Mouse (Mus musculus) regulatory T cell (primary cell): ENCODE data around the gene Ptbp3.

Experiments used
- in situ Hi-C: fragments of 300-600 bp; cut with MboI, MseI; formaldehyde crosslinking; loops from one replicate; pipeline ENCODE4 v1.15.1; 2025; ENCODE audit warnings: high pct_unique_total_duplicates

Ptbp3 gene

GRCm38 (mm10) chr4:59506704-59507103 lies 42.5 kb downstream of the Ptbp3 start:
- in situ Hi-C loops, result loop anchor here (5.0 kb wide), 1 partner anchor 66 kb away; no protein-coding TSS in a partner anchor

GRCm38 (mm10) chr4:59505481-59505880 lies 43.7 kb downstream of the Ptbp3 start:
- in situ Hi-C loops, result loop anchor here (5.0 kb wide), 1 partner anchor 67 kb away; no protein-coding TSS in a partner anchor

GRCm38 (mm10) chr4:59491097-59491496 lies 58.1 kb downstream of the Ptbp3 start:
- in situ Hi-C loops, result no loop called here

GRCm38 (mm10) chr4:59471306-59471705 lies 77.9 kb downstream of the Ptbp3 start:
- in situ Hi-C loops, result no loop called here

GRCm38 (mm10) chr4:59465449-59465848 lies 83.7 kb downstream of the Ptbp3 start:
- in situ Hi-C loops, result no loop called here

- in situ Hi-C loops, result no loop called here
Measured at GRCm38 (mm10) chr4:59464661-59465060, 84.5 kb downstream of the Ptbp3 start.

- in situ Hi-C loops, result no loop called here
Measured at GRCm38 (mm10) chr4:59462494-59462893, 86.7 kb downstream of the Ptbp3 start.

GRCm38 (mm10) chr4:59461116-59461727 lies 87.9 kb downstream of the Ptbp3 start:
- in situ Hi-C loops, result no loop called here

GRCm38 (mm10) chr4:59459216-59459955 lies 89.8 kb downstream of the Ptbp3 start:
- in situ Hi-C loops, result no loop called here

GRCm38 (mm10) chr4:59457941-59458340 lies 91.2 kb downstream of the Ptbp3 start:
- in situ Hi-C loops, result no loop called here

- in situ Hi-C loops, result no loop called here
Measured at GRCm38 (mm10) chr4:59457091-59457490, 92.1 kb downstream of the Ptbp3 start.

GRCm38 (mm10) chr4:59455465-59455864 lies 93.7 kb downstream of the Ptbp3 start:
- in situ Hi-C loops, result no loop called here

- in situ Hi-C loops, result loop anchor here (5.0 kb wide), 1 partner anchor 92 kb away; no protein-coding TSS in a partner anchor
Measured at GRCm38 (mm10) chr4:59454046-59454445, 95.1 kb downstream of the Ptbp3 start.

GRCm38 (mm10) chr4:59452503-59452933 lies 96.6 kb downstream of the Ptbp3 start:
- in situ Hi-C loops, result loop anchor here (5.0 kb wide), 1 partner anchor 90 kb away; no protein-coding TSS in a partner anchor

- in situ Hi-C loops, result loop anchor here (5.0 kb wide), 1 partner anchor 89 kb away; no protein-coding TSS in a partner anchor
Measured at GRCm38 (mm10) chr4:59450906-59451305, 98.3 kb downstream of the Ptbp3 start.

GRCm38 (mm10) chr4:59450234-59450854 lies 98.8 kb downstream of the Ptbp3 start:
- in situ Hi-C loops, result loop anchor here (5.0 kb wide), 1 partner anchor 88 kb away; no protein-coding TSS in a partner anchor

GRCm38 (mm10) chr4:59447296-59447695 lies 101.9 kb downstream of the Ptbp3 start:
- in situ Hi-C loops, result no loop called here

- in situ Hi-C loops, result no loop called here
Measured at GRCm38 (mm10) chr4:59445516-59445915, 103.6 kb downstream of the Ptbp3 start.

- in situ Hi-C loops, result no loop called here
Measured at GRCm38 (mm10) chr4:59444994-59445393, 104.2 kb downstream of the Ptbp3 start.

GRCm38 (mm10) chr4:59444085-59444484 lies 105.1 kb downstream of the Ptbp3 start:
- in situ Hi-C loops, result no loop called here

GRCm38 (mm10) chr4:59441265-59441664 lies 107.9 kb downstream of the Ptbp3 start:
- in situ Hi-C loops, result no loop called here

- in situ Hi-C loops, result no loop called here
Measured at GRCm38 (mm10) chr4:59439960-59440359, 109.2 kb downstream of the Ptbp3 start.
